Mouse (Mus musculus) left cerebral cortex, postnatal 25 days (tissue): ENCODE measurements at regions not wholly inside any gene's neighbourhood (a gene's known extent, or its start where the extent isn't known, plus 50 kb on each side); places are given as distances from the start of the nearest gene placed in this dataset.

ENCODE experiments used
- DNase-seq, 2 experiments: peaks; one replicate each; pipeline ENCODE4 v3.0.0; 2022; ENCODE audit warnings: low spot score in 2 of 2, mixed read lengths in 1 of 2
- intact Hi-C: fragments of 180-260 bp; cut with DNase I; formaldehyde crosslinking; loops from one replicate; pipeline ENCODE4 v1.15.1; 2025

DNA sequence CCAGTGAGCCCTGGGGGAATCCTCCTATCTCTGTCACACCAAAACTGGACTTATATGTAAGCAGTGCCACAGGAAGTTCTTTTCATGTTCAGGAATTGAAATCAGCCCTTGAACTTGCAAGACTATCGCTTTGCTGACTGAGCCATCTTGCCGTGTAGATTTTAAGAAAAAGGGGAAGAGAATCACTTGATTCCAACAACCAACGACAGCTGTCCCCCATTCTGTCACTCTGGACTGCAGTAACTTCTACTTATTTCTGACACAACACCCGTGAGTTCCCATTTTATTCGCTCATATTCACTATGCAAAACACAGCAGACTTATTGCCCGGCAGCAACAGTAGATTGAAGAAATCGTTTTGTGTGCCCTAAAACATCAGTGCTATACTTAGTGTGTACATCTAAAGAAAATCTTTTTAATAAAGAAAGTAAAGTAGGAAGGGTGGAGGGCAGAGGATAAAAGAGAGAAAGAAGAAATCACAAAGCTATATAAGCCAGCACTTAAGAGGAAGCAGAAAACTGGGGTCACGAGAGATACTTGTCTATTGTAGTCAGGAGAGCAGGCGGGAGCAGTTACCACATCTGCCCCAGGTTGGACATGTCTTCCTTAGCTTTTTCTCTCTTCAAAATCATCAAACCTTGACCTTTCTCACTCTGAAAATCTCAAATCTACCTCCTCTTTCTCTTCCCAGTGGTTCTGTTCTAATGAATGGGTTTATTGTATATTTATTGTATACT lies 336.7 kb downstream of the Sox4 start:
- DNase-seq, result no peak
- intact Hi-C loops, result no loop called here

DNA sequence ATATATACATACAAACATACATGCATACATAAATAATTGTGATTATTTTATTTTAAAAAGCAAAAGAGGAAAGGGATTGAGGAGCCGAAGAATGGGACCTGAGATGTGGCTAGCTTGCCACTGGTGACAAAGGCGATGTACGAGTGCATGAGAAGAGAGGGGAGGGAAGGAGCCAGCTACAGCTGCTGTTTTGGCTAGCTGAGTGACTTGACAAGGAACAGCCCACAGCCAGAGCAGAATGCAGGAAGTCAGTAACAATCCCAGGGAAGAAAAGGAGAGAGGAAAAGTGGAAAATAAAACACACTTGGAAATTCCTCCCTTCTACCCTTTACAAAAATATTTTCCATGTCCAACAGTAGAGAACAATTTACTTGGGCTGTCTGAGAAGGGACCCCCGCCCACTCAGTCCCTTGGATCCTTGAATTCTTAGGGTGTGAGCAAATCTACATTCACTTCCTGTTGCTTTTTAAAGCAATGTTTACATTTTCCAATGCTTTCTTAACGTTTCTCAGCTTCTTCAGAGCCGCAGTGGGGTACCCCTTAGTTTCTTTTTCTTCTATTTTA lies 345.9 kb downstream of the Sox4 start:
- DNase-seq, result no peak
- intact Hi-C loops, result no loop called here

DNA sequence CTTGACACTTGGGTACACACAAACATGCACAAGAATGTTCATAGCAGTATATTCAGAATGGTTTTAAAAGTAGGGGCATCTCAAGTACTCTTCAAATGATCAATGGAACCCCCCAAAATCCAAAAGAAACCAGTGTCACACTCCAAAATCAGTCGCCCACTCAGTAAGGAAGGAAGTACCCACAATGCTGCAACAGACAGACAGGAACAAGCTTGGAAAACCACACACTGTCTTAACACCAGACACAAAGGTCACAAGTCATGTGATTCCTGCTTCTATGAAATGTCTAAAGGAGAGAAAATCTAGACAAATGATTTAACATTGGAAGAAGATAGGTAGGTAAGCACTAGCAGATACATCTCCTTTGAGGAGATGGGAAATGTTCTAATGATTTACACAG lies 346.9 kb downstream of the Sox4 start:
- DNase-seq, result no peak
- intact Hi-C loops, result no loop called here

DNA sequence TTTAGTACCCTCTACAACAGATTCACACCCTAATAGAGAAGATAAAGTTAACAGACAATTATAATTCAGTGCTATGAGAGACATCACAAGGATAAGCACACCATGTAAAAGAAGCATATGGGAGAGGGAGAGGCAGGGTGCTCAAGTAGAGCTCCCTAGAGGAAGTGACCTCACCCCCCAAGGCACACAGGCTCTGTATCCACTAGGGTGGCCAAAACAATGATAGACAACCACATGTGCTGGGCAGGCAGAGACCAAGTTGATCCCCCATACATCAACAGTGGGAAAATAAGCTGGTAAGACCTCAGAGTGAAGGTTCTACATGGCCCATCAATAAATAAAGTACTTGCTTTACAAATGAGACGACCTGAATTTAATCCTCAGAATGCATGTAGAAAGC lies 347.7 kb downstream of the Sox4 start:
- intact Hi-C loops, result no loop called here
- DNase-seq, result no peak

DNA sequence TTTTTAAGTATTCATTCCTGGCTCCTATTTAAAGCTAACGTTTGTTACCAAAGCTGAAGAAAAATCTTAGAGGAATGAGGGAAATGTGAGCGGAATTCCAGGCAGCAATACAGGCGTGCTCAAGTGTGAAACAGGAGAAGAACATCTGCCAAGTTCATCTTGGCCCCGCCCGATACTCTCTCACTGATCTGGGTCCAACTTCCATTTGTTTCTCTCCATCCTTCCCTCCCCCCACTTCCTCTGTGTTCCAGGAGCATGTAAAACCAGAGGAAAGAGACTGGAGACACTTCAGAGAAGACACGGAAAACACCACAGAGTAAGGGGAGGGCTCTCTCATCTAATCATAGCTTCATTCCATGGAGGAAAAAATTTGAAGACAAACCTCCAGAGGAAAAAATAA lies 346.7 kb downstream of the Gm11361 start:
- intact Hi-C loops, result no loop called here
- peak in 1 of 2 experiments; percentile 30 for DNase-seq

DNA sequence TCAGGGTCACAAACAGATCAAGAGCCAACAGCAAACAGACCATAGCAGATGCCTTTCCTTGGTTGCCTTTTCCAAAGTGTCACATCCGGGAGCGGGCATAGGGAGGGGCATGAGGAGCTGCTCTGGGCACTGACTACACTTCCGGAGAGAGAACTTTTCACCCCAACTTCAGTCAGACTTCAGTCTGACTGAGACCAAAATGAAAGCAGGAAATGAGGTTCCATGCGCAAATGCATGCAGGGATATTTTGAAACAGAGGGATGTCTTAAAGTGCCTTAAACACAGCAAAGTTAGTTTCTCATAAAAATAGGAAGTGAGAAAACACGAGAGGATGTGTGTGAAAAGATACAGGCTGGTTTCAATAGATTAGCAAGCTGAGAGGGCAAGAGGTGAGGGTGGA lies 343.5 kb downstream of the Gm11361 start:
- DNase-seq, result no peak
- intact Hi-C loops, result no loop called here

DNA sequence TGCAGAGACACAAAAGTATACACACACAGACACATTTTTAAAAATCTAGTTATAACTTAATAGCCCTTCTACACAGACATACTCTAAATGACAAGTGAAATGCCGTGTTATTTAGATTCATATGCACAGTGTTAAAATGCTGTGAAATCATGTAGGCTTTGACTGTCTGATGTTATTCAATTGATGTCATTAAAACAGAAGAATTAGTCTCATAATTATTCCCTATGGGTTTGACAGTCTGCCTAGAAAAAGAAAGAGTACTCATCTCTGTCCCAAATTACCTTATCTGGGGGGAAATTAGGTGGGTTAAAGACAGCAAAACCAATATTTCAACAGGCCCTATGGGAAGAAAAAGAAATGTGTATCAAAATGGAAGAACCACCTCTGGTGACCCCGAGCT lies 339.0 kb downstream of the Gm11361 start:
- intact Hi-C loops, result no loop called here

DNA sequence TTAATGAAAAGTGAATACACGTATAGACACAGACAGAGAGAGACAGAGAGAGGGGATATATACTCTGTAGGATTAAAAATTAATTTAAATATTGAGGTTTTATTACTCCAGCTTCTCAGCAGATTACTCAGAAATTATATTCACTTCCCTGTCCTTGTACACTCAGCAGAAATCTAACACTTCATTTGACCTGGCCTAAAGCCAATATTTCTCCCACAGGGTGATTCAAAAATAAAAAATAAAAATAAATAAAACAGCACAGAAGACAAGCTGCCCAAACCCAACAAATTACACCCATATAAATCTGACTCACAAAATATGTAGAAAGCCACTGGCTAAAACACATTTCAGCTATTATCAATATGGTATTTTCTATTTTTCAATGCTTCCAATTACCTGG lies 334.8 kb downstream of the Gm11361 start:
- intact Hi-C loops, result no loop called here

More for the DNA sequence above, 339.0 kb downstream of the Gm11361 start:
- DNase-seq, result no peak

DNA sequence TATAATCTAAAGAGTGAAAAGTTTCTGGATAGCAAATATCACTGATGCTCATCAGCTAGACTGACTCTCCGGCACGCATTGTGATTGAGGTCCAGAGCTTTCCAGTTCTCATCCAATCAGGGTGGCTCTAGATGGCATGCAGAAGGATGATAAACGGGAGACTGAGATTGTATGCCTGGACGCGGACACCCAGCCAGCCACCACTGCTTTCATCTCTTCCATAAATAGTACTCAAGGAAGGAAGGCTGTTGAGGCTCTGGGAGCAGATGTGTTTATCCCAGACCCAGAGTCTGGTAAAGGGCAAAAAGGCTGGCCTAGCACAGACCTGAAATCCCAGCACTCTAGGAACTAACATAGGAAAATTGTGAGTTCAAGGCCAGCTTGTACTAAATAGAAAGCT lies 330.6 kb downstream of the Gm11361 start:
- DNase-seq, result no peak
- intact Hi-C loops, result no loop called here

More for the DNA sequence above, 334.8 kb downstream of the Gm11361 start:
- DNase-seq, result no peak

DNA sequence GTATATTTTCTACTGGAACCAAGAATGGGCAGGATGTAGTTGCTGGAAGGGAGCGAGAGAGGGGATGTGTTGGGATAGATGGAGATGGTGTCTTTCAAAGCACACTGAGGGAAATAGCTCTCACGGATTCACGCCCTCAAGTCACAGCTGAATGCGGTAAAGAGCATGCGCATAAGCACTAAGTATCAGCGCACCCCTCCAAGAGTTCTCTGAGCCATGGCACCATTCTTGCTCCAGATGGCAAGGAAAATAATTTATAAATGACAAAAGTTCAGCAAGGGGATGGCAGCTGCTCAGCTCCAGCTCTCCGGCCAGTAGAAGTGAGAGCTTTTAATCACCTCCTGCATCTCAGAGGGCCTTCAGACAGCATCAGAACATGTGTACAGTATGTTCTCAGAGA lies 329.4 kb downstream of the Gm11361 start:
- DNase-seq, result no peak
- intact Hi-C loops, result no loop called here

DNA sequence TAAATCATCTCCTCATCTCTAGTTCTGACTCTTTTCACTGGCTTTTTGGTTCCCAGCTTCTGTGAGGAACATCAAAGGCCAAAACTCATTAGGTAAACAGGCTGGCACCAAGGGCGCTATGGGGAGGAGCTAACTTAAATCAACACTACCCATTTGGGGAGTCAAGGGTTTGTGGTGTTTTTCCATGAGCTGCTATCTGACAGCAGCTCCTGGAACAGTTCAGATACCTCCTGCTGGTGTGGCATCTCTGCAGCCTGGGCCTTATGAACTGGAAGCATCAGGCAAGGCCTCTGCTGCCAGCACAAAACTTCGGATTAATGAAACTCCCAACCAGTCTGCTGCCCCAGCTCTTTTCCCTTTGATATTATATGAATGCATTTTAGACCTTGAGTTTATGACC lies 328.8 kb downstream of the Gm11361 start:
- intact Hi-C loops, result no loop called here
- DNase-seq, result no peak

DNA sequence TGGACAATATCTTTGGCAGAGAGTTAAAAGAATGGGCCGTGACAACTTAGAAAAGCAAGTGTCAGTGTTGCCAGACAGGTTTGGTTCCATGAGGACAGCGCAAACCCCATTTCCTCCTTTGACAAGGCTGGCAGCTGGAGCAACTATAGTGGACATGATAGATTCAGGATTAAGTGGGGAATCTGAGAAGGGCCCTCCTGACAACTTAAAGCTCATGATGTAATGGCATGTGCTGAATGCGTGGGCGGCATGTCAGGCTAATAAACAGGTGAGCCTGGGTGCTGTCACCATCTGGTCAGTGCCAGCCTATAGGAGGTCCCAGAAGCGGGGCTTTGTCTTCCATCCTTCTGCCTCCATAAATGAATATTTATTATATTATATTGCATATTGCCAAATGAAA lies 326.3 kb downstream of the Gm11361 start:
- no peak for DNase-seq
- intact Hi-C loops, result no loop called here

DNA sequence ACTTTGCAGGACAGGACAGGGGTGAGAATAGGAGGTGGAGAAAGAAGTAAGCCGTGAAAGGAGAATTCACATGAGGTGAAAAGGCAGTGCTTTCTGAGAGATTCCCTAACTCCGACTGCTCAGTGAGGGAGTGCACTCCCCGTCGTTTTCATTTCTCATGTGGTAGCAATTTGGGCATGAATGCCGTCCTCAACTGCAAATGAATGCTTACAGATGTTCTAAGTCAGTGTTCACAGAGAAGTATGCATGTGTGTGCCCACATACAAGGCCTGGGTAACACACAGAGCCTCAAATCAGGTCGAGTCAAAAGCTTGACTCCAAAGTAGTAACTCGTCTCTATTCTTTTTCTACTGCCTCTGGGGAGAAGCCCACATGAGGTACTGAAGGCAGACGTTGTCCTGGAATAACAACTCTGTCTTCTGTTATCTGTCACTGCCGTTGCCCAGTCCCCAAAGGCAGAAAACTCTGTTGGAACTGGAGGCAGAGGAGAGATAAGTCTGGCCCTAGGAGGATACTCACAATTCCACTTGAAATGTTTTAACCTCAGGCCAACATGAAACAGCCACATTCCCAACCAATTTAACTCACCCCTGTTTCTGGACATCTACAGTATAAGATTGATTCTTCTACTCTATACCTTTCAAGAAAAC lies 318.0 kb downstream of the Gm11361 start:
- intact Hi-C loops, result no loop called here
- DNase-seq, result no peak

DNA sequence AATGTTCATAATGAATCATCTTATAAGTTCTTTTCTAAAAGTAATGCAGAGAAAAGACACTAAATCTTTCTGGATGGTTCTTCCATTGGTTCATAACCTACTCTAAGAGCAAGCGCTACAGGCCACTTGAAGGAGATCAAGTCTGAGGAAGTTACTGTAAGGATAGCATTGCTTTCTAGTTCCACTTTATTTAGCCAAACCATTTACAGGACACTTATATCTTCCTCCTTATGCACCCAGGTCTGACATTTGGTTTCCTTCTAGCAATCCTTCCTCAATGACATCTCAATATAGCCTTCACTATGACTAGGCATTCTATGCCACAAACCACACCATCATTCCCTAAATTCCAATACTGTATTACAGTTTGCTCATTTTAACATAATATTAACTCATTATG lies 316.0 kb downstream of the Gm11361 start:
- intact Hi-C loops, result no loop called here
- DNase-seq, result no peak

DNA sequence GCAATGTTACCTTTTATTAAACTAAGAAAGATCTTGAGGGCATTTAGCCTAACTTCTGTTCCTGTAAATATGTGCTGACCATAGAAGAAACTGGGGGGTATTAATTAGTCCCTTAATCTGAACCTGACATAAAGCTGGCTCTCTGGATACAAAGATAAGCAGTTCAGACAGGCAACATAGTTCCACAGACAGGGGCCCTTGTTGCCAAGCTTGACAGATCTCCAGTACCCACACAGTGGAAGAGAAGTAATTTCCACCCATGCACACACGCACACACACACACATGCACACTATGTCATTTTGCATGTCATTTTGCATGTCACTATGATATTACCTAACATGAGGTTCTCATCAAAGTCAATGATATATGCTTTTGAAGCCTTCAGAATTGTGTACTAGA lies 315.1 kb downstream of the Gm11361 start:
- DNase-seq, result no peak
- intact Hi-C loops, result no loop called here

DNA sequence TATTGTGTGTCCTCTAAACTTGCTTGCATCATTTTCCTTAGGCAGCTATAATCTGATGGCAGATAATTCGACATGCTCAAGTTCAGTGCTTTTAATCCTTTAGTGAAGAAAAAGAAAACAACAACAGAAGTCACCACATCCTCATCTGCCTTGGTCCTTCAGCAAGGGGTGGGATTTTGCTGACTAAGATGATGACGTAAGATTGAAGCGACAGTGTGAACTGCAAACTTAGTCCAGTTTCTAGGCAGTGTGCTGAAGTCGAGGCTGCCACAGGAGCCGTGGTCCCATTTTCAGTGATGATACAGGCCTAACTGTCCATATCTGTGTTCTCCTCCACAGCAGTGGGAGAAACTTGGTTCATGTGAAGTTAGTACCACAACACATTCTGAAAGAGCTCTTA lies 314.4 kb downstream of the Gm11361 start:
- DNase-seq, result no peak
- intact Hi-C loops, result no loop called here

DNA sequence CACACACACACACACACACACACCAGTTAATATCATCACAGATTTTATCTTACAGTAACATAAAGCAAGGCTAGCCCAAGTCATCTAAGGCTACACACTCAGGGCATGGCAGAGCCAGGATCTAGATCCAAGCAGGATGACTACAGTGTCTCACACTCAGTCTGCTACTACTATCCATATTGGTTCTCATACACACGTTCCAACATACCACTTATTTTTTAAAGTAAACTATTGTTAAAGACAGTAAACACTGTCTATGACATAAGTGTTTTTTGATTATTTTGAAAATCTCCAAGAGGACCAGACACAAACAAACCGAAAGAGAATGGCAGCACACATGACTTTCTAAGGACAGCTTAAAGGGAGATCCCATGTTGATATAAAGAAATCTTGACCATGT lies 306.3 kb downstream of the Gm11361 start:
- intact Hi-C loops, result no loop called here
- no peak for DNase-seq

DNA sequence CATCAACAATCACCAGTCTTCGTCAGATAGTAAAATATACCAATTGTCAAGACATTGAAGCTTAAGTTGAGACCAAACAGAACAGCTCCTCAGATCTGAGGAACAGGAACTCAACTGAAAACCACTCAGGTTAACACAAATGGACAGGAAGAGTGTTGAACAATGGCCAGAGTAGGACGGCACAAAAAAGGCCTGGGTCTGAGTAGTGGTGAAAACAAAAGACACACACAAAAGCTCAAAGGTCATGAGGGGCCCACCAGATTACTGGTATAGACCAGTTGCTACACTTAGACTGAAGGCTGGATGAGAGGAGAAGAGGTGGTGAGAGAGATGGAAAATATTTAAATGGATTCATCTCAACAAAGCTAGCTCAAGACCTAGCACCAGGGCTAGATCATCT lies 302.8 kb downstream of the Gm11361 start:
- intact Hi-C loops, result no loop called here
- no peak for DNase-seq

DNA sequence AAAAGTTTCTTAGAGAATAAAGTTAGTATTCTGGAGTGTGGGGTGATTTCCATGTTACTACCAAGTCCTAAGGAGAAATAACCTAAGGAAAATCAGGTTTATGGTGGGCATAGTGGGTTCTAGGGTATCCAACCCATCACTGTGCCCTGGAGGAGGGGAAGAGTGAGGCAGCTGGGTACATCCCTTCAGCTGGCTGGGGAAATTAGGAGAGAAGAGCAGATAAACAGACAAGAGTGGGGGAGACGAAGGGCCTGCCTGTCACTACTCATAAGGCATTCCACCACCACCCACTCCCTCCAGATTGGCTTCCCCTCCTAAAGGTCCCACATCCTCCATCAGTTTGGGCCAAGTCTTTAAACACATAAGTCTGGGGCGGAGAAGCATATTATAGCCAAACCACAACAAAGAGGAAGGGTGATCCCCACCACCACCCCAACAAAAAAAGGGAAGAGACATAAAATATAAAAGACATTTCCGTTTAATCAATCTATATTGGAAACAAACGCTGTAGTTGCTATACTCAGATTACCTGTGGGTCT lies 299.8 kb downstream of the Gm11361 start:
- DNase-seq, result no peak
- intact Hi-C loops, result no loop called here

DNA sequence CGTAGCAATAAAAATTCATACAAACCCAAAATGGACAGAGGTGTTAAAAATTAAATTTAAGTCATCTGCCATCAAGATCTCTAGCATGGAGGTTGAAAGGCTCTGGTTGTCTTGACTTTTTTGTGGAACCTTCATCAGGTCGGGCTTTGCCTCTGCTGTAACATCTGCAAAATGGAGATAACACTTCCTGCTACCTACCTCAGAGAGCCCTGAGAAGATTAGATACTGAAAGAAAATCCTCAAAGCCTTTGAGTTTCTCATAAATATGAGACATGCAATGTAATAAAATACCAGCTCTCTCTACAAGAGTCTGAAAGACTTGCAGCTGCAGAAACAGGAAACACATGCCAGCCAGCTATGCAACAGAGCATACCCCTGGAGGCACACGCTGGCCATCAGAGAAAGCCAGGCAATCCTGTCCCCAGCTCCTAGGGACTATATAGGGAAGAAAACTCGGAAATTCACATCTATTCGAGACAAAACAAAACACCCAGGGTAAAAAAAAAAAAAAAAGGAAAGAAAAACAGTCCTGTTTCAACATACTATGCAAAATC lies 299.1 kb downstream of the Gm11361 start:
- no peak for DNase-seq
- intact Hi-C loops, result no loop called here
